Mouse (Mus musculus): ENCODE measurements around the gene Nlk.
"Not testable (repeated sequence)": the region's sequence is repeated elsewhere in the genome, so short reads cannot be mapped to it uniquely, and the experiment has no call there.

The Nlk gene

DNA sequence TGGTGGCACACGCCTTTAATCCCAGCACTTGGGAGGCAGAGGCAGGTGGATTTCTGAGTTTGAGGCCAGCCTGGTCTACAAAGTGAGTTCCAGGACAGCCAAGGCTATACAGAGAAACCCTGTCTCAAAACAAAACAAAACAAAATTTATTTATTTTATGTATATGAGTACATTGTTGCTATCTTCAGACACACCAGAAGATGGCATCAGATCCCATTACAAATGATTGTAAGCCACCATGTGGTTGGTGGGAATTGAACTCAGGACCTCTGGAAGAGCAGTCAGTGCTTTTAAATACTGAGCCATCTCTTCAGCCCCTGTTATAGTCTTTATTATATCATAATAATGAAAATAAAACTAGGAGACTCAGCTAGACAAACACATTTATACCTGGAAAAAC lies 109.5 kb downstream of the Nlk start:
- DNase-seq, result not testable (repeated sequence)

DNA sequence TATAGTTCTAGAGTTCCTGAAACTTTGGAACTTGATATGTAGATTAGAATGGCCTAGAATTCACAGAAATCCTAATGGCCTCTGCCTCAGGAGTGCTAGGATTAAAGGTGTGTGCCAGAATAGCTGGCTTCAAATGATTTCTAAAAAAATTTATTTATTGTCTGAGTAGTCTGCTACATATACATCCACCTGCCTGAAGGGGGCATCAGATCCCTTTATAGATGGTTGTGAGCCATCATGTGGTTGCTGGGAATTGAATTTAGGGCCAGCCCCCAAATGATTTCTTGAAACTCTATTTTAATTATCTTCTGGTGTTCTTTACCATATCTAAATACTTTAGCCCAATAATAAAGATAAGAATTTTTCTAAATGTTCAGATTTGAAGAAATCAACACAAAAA lies 111.1 kb downstream of the Nlk start:
- DNase-seq, result no peak

DNA sequence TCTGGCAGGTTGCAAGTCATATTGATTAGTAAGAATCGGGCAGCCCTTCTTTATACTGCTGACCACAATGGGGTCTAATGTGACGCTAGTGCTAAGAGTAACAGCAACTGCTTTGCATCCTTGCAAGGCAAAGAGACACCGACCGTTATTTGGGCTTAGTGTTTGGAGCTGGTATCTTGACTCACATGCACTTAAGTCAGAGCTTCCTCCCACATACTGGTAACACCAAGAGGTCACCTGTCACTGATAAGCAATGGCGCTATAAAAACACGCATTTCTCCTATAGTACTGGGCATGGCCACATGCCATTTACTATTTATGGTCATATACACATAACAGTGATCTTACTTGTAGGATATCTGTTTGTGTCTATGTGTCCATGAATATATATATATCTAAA lies 114.3 kb downstream of the Nlk start:
- no peak for DNase-seq

DNA sequence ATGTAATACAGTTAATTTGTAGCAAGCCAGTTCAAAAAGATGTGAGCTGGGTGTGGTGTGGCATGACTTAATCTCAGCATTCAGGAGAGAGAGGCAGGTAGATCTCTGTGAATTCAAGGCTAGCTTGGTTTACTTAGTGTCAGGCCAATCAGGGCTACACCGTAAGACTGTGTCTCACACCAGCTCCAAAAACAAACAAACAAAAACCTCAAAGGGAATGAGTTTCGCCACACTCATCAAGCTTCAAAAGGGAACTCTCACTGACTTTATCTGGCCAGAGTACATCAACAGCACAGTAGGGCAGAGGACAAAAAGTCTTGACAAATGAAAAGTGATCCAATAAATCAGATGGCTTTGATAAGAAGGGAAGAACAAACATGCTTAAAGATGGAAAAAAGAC lies 122.2 kb downstream of the Nlk start:
- no peak for DNase-seq

DNA sequence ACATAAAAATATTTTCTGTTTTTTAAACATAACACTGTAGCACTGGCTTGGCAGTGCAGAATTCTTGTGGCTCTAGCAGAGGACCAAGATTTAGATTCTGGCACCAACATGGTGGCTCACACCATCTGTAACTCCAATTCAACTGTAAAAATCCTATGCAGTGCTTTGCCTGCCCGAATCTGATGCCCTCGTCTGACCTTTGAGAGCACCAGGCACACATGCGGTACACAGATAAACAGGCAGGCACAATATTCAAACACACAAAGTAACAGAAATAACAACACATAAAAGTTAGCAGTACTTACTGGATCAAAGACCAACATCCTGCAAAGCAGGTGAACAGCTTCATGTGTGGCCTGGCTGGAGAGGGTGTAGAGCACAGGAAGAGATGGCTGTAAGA lies 122.6 kb downstream of the Nlk start:
- no peak for DNase-seq

DNA sequence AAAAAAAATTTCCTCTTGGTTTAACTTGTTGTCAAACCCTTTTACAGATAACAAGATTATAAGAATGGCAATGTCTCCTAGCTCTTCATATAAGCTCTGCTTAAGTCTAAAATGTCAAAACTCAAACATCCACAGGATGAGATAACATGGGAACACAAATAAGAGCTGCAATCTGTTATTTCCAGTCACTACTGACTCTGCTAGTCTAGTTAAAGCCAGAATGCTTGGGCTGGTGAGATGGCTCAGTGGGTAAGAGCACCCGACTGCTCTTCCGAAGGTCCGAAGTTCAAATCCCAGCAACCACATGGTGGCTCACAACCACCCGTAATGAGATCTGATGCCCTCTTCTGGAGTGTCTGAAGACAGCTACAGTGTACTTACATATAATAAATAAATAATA lies 123.1 kb downstream of the Nlk start:
- DNase-seq, result not testable (repeated sequence)

DNA sequence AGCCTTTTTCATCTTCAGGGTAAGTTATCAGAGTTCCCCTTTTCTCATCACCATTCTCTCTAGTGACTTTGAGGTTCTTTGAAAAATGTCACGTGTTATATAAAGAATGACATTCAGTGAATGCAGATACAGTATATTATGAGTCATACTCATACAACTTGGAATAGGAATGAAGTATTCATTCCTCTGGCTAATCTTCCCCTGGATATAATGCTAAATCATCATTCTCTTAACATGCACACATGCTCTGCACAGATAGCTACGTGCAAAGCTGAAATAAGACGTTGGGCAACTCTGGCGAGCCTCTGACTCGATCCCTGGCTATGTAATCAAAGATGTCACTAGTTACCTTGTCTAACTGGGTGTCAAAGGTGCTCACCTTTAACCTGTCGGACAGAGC lies 125.3 kb downstream of the Nlk start:
- no peak for DNase-seq

DNA sequence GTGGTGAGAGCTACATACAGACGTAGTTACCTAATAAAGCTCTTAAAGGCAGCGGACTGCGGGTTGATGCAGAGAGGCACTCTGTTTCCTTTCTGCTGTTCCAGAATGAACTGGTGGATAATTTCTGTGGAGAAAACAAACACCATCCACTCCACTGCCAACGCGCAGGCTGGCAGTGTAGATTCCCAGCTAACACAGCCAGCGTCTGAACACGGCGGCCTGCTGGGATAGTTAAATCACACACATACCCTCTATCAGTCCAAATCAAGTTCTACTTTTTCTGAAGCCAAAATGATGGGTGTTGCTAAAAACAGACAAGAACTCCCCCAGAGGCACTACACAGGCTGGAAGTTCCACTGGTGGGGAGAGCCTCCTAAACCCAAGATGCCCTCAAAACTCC lies 125.7 kb downstream of the Nlk start:
- DNase-seq, result no peak

DNA sequence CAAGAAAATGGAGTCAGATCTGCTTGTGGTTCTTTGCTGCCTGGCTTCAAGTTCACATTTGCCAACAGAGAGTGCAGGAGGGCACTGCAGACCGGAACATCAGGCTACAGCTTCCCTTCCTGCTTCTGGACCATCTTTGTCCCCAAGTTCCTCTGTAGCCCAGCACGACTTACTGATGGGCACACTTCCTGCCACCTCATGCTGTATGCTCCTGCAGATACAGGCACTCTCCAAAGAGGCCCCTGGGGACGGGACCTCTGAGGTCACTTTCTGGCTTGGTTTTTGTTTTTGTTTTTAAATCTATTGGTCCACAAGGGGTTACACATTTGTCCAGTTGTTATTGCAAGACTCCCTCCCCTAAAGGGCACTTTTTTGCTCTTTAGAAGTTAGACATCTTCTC lies 127.4 kb downstream of the Nlk start:
- peak in 1 of 2 experiments; percentile 27 for DNase-seq

DNA sequence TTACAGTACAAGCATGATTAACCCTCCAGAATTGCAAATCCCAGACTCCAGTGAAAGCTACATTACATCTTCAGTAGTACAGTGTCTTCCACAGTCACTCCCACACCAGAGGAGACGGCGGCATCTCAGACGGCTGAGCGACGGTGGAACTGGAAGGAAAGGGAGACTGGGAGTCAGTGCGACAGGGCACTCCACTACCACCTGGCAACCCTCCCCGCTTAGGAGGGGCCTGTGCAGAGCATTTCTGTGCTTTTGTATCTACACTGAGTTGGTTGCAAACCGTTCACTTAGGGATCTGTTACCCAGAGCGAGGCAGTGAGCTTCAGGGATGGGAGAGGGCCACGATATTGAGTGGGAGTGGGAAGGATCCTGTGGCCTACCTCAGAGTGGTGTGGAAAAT lies 128.3 kb downstream of the Nlk start:
- DNase-seq, result no peak

DNA sequence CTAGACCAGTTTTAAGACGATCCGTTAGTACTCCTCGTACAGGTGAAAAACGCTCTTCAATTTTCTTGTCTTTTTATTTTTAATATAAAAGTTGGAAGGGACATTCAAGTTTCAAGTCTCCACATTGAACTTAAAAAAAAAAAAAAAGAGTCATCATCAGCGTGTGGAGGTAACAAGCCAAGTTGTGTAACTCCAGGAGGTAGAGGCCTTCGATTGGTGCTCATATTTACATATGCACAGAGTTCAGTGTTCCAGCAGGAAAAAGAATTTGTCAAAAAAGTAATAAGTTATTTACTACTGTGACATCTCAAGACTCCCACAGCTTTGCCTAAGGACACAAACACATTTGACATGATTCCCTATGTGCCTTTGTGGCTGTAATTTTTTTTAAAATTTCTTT lies 129.6 kb downstream of the Nlk start:
- no peak for DNase-seq

DNA sequence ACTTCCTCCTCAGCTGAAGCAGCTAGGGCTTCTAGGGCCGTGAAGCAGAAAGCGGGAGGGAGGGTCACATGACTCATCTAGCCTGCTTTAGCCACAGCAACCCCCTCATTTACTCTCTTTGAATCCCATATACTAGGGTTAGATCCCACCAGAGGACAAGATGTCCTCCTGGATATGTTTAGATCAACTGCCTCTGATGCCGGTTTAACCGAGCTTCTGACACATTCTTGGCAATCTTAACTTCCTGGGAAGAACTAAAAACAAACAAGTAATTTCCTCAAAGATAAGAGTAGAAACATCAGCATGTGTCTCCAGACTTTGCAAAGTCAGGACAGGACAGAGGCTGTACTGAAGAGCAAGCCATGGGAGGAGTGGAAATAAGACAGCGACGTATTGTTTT lies 130.4 kb downstream of the Nlk start:
- peak; percentile 38 to 65 for DNase-seq

DNA sequence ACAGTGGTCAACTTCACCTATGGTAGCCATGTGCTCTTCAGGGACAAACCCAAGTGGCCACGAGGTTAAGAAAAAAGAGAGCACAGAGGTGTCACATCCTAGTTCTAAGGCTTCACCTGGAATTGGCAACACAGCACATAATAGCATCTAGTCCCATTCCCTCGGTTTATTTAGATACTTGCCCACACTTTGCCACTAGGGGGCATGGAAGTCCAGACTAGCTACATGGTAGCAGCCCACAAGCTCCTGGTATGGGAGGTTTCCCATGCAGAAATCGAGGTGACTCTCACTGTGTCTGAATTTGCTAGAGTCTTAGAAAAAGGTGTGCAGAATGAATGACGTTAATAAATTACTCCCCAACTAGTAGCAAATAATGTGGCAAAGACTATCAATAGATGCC lies 136.7 kb downstream of the Nlk start:
- peak; percentile 40 to 80 for DNase-seq

DNA sequence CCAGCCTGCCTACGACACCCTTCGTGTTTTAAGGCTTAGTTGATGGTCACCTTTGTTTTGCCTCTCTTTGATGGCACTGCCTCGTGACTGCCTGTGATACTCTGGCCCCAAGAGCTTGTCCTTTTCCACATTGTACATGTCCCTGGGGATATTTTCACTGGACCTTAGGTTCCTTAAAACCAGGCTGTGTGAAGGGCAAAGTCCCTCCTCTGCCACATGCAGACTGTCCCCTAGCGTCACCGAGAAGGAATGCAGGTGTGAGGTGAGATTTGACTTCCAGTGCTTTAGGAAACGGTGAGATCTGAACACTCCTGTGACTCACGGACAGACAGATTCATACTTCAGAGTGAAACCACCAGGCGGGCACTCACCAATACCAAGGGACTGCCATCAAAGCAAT lies 139.9 kb downstream of the Nlk start:
- DNase-seq, result peak in 1 of 2 experiments; percentile 22

DNA sequence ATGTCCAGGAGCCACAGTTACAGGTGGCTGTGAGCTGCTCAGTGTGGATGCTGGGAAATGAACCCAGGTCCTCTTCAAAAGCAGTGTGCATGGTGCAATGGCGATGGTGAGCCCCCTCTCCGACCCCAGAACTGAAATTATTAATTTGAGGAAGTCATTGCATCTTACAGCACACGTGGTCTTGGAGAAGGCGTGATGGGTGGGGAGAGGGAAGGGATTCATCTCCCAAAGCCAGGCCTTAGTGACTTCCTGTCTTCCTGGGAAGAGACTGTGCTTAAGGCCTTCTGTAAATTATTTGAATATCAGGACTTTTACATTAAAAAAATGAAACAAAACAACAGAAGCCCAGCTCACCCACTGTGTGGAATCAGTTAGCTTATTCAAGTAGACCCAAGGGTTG lies 141.1 kb downstream of the Nlk start:
- DNase-seq, result no peak

DNA sequence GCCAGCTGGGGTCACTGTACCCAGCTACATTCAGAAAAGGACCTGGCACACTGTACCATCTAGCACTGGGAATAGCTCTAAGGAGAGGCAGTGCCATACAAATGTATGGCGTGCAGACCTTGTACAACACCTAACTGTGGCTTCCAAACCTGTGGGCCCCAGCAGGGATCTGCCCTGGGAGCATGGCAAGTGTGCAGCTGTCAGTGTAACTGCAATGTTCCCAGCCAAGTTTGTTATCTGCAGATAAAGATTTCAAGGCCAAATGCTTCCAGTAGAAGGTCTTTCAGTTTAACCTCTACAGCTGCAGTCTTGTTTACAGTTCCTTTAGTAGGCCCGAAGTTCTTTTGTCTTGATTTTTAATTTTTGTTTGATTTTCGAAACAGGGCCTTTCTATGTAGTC lies 141.6 kb downstream of the Nlk start:
- DNase-seq, result no peak

DNA sequence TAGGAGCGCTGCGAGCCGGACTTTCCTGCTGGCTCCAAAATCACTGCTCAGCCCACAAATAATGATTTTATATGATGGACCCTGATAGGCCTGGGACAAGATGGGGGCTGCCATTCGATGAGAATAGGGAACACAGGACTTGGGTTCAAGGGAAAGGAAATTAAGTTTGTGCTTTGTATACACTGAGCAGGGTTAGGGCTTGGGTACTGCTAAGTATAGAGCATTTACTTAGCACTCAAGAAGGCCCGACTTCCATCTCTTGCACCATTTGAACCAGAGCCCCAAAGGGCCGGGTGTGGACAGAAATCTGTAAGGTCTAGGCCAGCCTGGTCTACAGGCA lies 146.1 kb downstream of the Nlk start:
- no peak for DNase-seq

DNA sequence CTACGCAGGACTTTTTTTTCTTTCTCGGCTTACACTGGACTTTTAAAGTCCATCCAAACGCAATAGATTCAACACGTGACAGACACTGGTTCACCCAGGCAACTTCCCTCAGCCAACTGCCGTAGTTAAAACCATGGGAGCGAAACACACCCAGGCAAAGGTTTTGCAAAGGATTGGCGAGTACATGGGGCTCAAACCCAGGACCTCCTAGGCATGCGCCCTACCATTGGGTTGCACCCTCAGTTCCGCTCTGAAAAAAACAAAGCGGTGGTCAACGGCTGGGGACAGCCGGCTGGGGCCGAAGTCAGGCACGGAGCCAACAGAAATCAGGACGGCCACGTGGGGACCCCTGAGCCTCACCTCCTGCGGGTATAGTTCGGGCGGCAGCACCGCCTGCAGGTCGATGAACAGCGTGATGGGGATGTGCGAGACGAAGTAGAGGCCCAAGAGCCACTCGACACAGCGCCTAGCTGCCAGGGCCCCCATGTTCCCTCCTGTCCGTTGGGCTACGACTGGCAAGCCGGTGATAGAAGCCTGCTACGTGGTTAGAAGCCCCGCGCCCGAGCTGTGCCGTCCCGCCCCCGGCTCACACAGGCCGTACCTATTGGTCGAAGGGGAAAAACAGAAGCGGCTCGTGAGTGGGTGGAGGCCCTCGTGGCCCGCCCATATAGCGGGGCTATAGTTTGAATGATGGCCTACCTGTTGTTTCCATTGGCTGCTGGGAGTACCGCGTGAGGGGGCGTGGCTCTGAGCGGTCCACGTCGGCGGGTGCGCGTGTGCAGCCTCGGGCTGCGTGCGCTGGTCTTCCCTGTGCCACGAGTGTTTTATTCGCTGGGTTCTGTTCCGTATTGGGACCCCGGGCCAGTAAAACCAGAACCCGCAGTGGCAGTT lies 146.8 kb downstream of the Nlk start, which contains the start of gene Tmem97:
Gene Tmem97, minus strand, starts transcription at position 610 of the 891 bp plus-strand sequence.
- peak; percentile 96 to 98 for DNase-seq

DNA sequence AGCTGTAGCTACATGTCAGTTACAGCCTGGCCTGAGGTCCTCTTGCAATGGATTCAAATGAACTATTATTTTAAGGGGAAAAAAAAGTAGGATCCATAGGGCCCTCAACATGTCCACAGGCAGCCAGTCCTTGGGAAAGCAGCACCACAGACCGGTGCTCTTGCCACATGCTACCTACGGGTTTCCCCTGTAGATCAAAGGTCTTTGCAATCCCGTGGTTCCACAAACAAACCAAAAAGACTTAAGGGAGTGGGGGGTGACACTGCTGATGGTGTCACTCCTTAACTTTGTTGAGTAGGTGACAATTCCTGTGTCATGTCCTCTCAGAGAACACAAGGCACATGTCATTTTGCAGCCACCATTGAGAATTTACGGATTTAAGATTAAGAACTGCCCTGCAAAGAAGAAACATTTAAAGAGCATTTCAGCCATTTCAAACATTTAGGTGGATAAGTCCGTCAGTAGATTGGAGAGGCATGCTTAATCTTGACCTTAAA lies 147.6 kb downstream of the Nlk start:
- DNase-seq, result no peak

DNA sequence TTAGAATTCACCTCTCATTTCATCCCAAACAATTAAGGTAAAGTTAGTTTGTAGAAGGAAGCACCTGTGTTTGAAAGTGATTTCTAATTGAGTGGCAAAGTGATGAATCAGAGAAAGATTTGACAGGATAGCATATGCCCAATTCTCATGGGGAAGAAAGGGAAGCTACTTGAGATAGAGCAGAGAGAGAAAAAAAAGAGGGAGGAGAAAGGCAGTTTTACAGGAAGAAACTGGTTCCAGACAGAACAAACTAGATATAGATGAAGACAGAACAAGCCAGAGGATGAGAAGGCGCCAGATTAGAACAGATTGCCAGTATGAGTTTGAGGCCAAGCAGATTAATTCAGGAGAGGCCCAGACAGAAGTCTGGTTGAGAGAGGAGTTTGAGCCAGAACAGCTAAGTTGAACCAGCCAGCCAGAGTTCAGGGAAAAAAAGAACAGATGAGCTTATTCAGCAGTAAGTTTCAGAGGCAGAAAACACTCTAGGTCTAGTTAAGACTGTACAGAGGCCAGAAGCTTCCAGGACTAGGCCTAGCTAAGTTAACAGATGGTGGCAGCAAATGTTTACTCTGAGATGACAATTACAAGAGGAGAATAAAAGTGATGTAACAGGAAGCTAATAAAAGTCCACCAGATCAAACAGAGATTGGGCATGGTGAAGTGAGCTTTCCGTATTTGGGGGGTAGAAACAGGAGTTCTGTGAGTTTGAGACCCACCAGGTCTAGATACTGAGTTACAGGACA lies 149.3 kb downstream of the Nlk start:
- no peak for DNase-seq

DNA sequence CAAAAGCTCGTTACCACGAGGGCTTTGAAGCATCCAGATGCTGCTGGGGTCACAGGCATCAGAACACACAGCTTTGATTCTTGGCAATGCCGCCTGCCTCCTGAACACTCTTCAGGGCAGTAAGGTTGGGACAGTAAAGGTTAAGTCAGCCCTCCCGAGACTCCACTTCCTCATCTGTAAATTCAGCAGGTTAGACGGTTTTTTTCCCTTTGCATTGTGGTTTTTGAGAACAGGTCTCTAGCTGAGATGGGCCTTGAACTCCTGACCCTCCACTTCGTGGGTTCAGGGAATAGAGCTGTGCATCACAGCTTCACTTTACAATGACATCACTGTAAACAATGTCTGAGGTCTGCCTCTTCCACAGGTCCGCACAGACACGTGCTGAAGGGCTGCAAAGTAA lies 152.0 kb downstream of the Nlk start:
- DNase-seq, result no peak

DNA sequence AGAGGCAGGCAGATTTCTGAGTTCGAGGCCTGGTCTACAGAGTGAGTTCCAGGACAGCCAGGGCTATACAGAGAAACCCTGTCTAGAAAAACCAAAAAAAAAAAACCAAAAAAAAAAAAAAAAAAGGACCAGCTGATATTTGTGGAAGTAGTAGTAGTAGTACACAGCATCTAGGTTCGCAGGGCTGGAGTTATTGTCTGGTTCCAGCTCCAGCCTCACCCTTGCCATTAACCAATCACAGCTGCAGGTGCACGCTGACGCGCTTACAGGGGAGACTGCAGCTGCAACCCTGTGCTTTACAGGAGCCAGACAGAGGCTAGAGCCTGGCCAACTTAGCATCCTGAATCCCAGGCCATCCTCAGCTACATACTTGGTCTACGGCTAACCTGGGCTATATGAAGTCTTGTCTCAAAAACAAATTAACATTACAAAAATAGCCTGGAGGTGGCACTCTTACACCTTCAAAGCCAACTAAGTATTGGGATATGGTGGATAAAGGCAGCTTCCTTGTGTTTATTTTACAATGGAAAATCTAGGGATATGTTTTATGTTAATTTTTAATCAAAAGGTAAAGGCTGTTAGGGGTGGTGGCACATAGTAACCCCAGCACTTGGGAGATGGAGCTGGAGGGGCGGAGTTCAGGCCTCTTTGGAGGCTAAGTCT lies 152.6 kb downstream of the Nlk start:
- DNase-seq, result no peak

DNA sequence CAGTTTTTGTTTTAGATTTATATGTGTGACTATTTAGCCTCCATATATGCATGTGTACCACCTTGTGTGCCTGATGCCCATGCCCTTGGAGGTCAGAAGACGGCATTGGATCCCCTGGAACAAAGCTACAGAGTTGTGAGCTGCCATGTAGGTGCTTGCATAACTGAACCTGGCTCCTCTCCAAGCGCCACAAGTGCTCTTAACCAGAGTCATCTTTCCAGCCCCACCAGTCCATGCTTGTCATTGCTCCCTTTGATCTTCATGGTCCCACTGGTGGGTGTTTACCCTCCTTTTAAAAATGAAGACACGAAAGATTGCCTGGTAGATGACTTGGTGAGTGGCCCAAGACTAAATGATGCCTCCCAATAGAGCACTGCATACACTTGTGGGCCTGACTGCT lies 156.8 kb downstream of the Nlk start:
- peak; percentile 41 to 61 for DNase-seq

DNA sequence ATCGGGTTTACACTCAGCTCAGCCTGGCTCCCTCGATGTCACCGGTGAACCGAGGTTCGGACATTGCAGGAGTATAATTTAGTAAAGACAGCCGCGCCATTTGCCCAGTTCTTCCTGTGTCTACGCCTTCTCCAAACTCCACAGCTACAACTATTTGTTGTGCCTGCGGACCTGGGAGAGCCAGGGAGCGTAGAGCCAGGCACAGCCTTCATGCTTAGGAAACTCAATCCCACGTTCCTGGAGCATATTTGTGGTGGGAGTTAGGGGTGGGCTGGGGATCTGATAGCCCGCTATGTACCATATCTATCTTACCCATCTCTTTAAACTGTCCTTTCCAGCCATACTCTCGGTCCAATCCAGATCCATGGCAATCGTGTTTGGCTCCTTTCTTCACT lies 160.5 kb downstream of the Nlk start:
- DNase-seq, result no peak

All from lung, postnatal 4 days (tissue).